In the genomic region with DNA sequence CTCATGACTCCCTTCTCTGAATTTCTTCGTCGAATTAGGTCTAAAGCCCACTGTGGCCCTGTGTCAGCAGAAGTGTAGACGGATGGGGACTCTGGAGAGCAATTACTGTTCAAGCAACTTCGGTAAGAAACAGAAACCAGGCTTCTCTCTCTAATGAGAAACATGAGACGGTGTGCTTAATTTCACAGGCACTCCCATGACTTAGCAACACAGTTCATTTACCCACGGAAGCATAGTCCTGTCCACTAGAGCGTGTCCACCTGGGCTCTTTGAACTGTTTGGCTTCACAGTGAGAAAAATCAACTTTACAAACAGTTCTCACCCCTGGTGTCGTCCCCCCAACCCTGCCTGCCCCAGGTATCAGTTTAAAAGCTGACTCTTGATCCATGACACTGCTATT, we compare ENCODE assay signal across 24 mouse cellular contexts. TPM values are rescaled to one million over a fixed set of nuclear protein-coding genes. Genes with fewer than 3 reads are reported as not detected.
DNase-seq lines count a peak whose midpoint lies in the region; ATAC-seq and TF ChIP-seq lines count a peak whose summit lies in the region.
"Had no signal": no experiment of that assay in that cellular context is flagged by ENCODE, and none has a peak within 500 bp of the region (broad histone marks: within the 10 kb centered on the region; RNA-seq: fewer than 3 reads in every experiment).

No protein-coding gene starts in this region.

- 29% methylated on average over 8 of the region's 8 CpGs for whole genome bisulfite sequencing in embryonic facial prominence, embryonic 12.5 days
- 53% methylated on average over 8 of the region's 8 CpGs for WGBS in embryonic facial prominence, embryonic 10.5 days
- WGBS in kidney, postnatal 0 days, result 23% methylated on average over 8 of the region's 8 CpGs
- 13% methylated on average over 8 of the region's 8 CpGs for WGBS in limb, embryonic 11.5 days

- H3K9ac ChIP-seq in embryonic facial prominence, embryonic 12.5 days, result no peak overlapping the region
- no peak overlapping the region for H3K9ac ChIP-seq in kidney, postnatal 0 days (ENCODE audit: low read depth, low read length)
- no peak overlapping the region for H3K9ac ChIP-seq in limb, embryonic 11.5 days (ENCODE audit: low read length)
- H3K9ac ChIP-seq: forebrain, embryonic 15.5 days; heart, embryonic 15.5 days; hindbrain, embryonic 15.5 days; liver, embryonic 13.5 days; lung, embryonic 14.5 days had no signal

- H3K27ac ChIP-seq in embryonic facial prominence, embryonic 12.5 days, result no peak overlapping the region
- H3K27ac ChIP-seq in embryonic facial prominence, embryonic 10.5 days (replicated peaks), result no peak overlapping the region
- H3K27ac ChIP-seq in kidney, postnatal 0 days, result peak overlapping the region; percentile 57
- no peak overlapping the region for H3K27ac ChIP-seq in limb, embryonic 11.5 days (replicated peaks; ENCODE audit: low read depth, low read length)
- H3K27ac ChIP-seq: forebrain, embryonic 15.5 days; heart, adult 2 months; heart, embryonic 15.5 days; hindbrain, embryonic 15.5 days; liver, embryonic 13.5 days had no signal

- H3K4me1 ChIP-seq in embryonic facial prominence, embryonic 12.5 days, result peaks cover 11% of the 10 kb centered on the region; the same call in 1 of the 2 replicates
- peaks cover 6% of the 10 kb centered on the region for H3K4me1 ChIP-seq in embryonic facial prominence, embryonic 10.5 days
- no peaks in the 10 kb centered on the region for H3K4me1 ChIP-seq in kidney, postnatal 0 days (replicated peaks; ENCODE audit: insufficient read depth, low read length)
- peaks cover 17% of the 10 kb centered on the region for H3K4me1 ChIP-seq in limb, embryonic 11.5 days (ENCODE audit: control insufficient read depth, insufficient read depth, low read length)
- H3K4me1 ChIP-seq: forebrain, embryonic 15.5 days; heart, embryonic 15.5 days; hindbrain, embryonic 15.5 days; liver, embryonic 13.5 days had no signal

- H3K4me2 ChIP-seq in embryonic facial prominence, embryonic 12.5 days (replicated peaks), result no peak overlapping the region
- peak overlapping the region; percentile 44 for H3K4me2 ChIP-seq in kidney, postnatal 0 days (ENCODE audit: low read length)
- H3K4me2 ChIP-seq in limb, embryonic 11.5 days (ENCODE audit: low read depth, severe bottlenecking), result peak overlapping the region; percentile 7; the same call in 1 of the 2 replicates
- H3K4me2 ChIP-seq: forebrain, embryonic 15.5 days; heart, embryonic 15.5 days; hindbrain, embryonic 15.5 days; liver, embryonic 13.5 days; lung, embryonic 14.5 days had no signal

- 0 out of 2 replicates have a peak, but pooled peaks have one; percentile 53 for ATAC-seq in embryonic facial prominence, embryonic 12.5 days (ENCODE audit: insufficient number of reproducible peaks, insufficient read depth, low FRiP score, low TSS enrichment)
- peak; percentile 83 for ATAC-seq in kidney, postnatal 0 days (replicated peaks; ENCODE audit: low FRiP score, low read depth)
- peak; percentile 59; the same call in 1 of the 2 replicates for ATAC-seq in limb, embryonic 11.5 days (ENCODE audit: insufficient number of reproducible peaks, low FRiP score, low TSS enrichment, low read depth)
- ATAC-seq: CD4-positive, CD25-positive, alpha-beta regulatory T cell, adult 4 months; forebrain, embryonic 15.5 days; midbrain, embryonic 16.5 days had no signal

- no peak overlapping the region for H3K4me3 ChIP-seq in embryonic facial prominence, embryonic 12.5 days
- H3K4me3 ChIP-seq in embryonic facial prominence, embryonic 10.5 days, result no peak overlapping the region
- 0 out of 2 replicates have a peak overlapping the region, but pooled peaks have one; percentile 4 for H3K4me3 ChIP-seq in kidney, postnatal 0 days (replicated peaks; ENCODE audit: low read depth, low read length)
- no peak overlapping the region for H3K4me3 ChIP-seq in limb, embryonic 11.5 days (ENCODE audit: low read depth, low read length)
- H3K4me3 ChIP-seq: forebrain, embryonic 15.5 days; heart, adult 2 months; heart, embryonic 15.5 days; hindbrain, embryonic 15.5 days; liver, embryonic 13.5 days had no signal

- TF ChIP-seq CTCF in kidney, postnatal 0 days (IDR thresholded peaks at IDR 0.05; ENCODE audit: low read depth), result no peak

- no peaks in the 10 kb centered on the region for H3K36me3 ChIP-seq in embryonic facial prominence, embryonic 12.5 days
- H3K36me3 ChIP-seq in embryonic facial prominence, embryonic 10.5 days (replicated peaks), result no peaks in the 10 kb centered on the region
- no peaks in the 10 kb centered on the region for H3K36me3 ChIP-seq in kidney, postnatal 0 days (ENCODE audit: insufficient read depth, low read length)
- H3K36me3 ChIP-seq in limb, embryonic 11.5 days (ENCODE audit: control insufficient read depth, insufficient read depth, low read length), result no peaks in the 10 kb centered on the region
- H3K36me3 ChIP-seq: forebrain, embryonic 15.5 days; G1E; heart, embryonic 15.5 days; hindbrain, embryonic 15.5 days had no signal

- no peaks in the 10 kb centered on the region for H3K9me3 ChIP-seq in embryonic facial prominence, embryonic 12.5 days
- H3K9me3 ChIP-seq in embryonic facial prominence, embryonic 10.5 days, result no peaks in the 10 kb centered on the region
- no peaks in the 10 kb centered on the region for H3K9me3 ChIP-seq in kidney, postnatal 0 days (replicated peaks; ENCODE audit: low read length)
- no peaks in the 10 kb centered on the region for H3K9me3 ChIP-seq in limb, embryonic 11.5 days (ENCODE audit: control insufficient read depth, low read length)
- H3K9me3 ChIP-seq: forebrain, embryonic 15.5 days; G1E; heart, embryonic 15.5 days; hindbrain, embryonic 15.5 days; liver, embryonic 13.5 days had no signal

- DNase-seq in embryonic facial prominence, embryonic 10.5 days (ENCODE audit: low spot score), result no peak
- peak; percentile 58 for DNase-seq in kidney, adult 18-20 months
- DNase-seq in kidney, postnatal 0 days (ENCODE audit: low spot score), result peak; percentile 59
- DNase-seq in limb, embryonic 11.5 days (ENCODE audit: low spot score), result peak; percentile 55
- DNase-seq in right cerebral cortex, adult 2 months (ENCODE audit: low spot score in 2 of 2), result no peak
- DNase-seq in layer of hippocampus, adult 9-10 months (ENCODE audit: low spot score), result no peak
- DNase-seq in thymus, postnatal 14 days, result no peak
- DNase-seq: adrenal gland, postnatal 25 days; cerebellum, adult 11 months; cerebellum, postnatal 36 days; heart, adult 2 months; heart, postnatal 4 days; layer of hippocampus, postnatal 36 days; liver, embryonic 13.5 days; lung, embryonic 14.5 days; lung, postnatal 4 days; right cerebral cortex, postnatal 4 days had no signal

- no peaks in the 10 kb centered on the region for H3K27me3 ChIP-seq in embryonic facial prominence, embryonic 12.5 days
- H3K27me3 ChIP-seq in embryonic facial prominence, embryonic 10.5 days (replicated peaks; ENCODE audit: low read depth, poor library complexity, severe bottlenecking), result no peaks in the 10 kb centered on the region
- H3K27me3 ChIP-seq in kidney, postnatal 0 days (ENCODE audit: insufficient read depth, low read length), result no peaks in the 10 kb centered on the region
- H3K27me3 ChIP-seq in limb, embryonic 11.5 days (ENCODE audit: control insufficient read depth, insufficient read depth, low read length), result no peaks in the 10 kb centered on the region
- H3K27me3 ChIP-seq: forebrain, embryonic 15.5 days; heart, embryonic 15.5 days; hindbrain, embryonic 15.5 days; liver, embryonic 13.5 days had no signal

RNA-seq across cellular contexts. Expression of gene Pcolce2, which starts 55.4 kb away (rescaled TPM):
- 6.7 and 8.8 TPM in 2 replicates for polyA plus RNA-seq in embryonic facial prominence, embryonic 12.5 days (2016; fragmentation: Nextera tagmentation; extraction: Ambion mirVana)
- 4.5 and 5.5 TPM in 2 replicates for polyA plus RNA-seq in embryonic facial prominence, embryonic 10.5 days (2016; fragmentation: Nextera tagmentation; extraction: Ambion mirVana)
- 0.88 and 1.5 TPM in 2 replicates for polyA plus RNA-seq in kidney, postnatal 0 days (2015; fragmentation: Nextera tagmentation; extraction: Ambion mirVana)
- polyA plus RNA-seq in limb, embryonic 11.5 days (2014; fragmentation: Nextera tagmentation; extraction: Ambion mirVana), result 8.9 and 11.0 TPM in 2 replicates
- polyA plus RNA-seq: G1E had no signal

RNA-seq across cellular contexts. Expression of gene Trpc1, which starts 57.4 kb away (rescaled TPM):
- 3.2 and 3.6 TPM in 2 replicates for polyA plus RNA-seq in embryonic facial prominence, embryonic 12.5 days (2016; fragmentation: Nextera tagmentation; extraction: Ambion mirVana)
- 1.9 and 2.4 TPM in 2 replicates for polyA plus RNA-seq in embryonic facial prominence, embryonic 10.5 days (2016; fragmentation: Nextera tagmentation; extraction: Ambion mirVana)
- 5.1 and 5.4 TPM in 2 replicates for polyA plus RNA-seq in kidney, postnatal 0 days (2015; fragmentation: Nextera tagmentation; extraction: Ambion mirVana)
- polyA plus RNA-seq in limb, embryonic 11.5 days (2014; fragmentation: Nextera tagmentation; extraction: Ambion mirVana), result 1.3 and 1.6 TPM in 2 replicates
- polyA plus RNA-seq: G1E had no signal

Comparison
In these comparisons a context has a peak if more than half of its experiments do, and no peak if none do; other contexts are left out.
1. DNase-seq: peak in kidney, adult 18-20 months (single experiment), kidney, postnatal 0 days (single experiment) and limb, embryonic 11.5 days (single experiment); none in embryonic facial prominence, embryonic 10.5 days (single experiment), right cerebral cortex, adult 2 months (0 of 2), layer of hippocampus, adult 9-10 months (single experiment) and thymus, postnatal 14 days (single experiment).
2. Peak in every context shown above with its lines, with median percentiles within 50 percentile points of each other: ATAC-seq.